ENCODE assay signal across 12 mouse cellular contexts in genomic region chr10:59784731-59785685, GRCm38 (mm10).
DNase-seq lines count a peak whose midpoint lies in the region; ATAC-seq lines count a peak whose summit lies in the region.
"Had no signal": no experiment of that assay in that cellular context is flagged by ENCODE, and none has a peak within 500 bp of the region (broad histone marks: within the 10 kb centered on the region; RNA-seq: fewer than 3 reads in every experiment).

No protein-coding gene starts in this region.

- H3K27ac ChIP-seq in limb, embryonic 11.5 days (replicated peaks; ENCODE audit: low read depth, low read length): no peak overlapping the region
- H3K27ac ChIP-seq in forebrain, embryonic 11.5 days (ENCODE audit: low read depth, low read length): no peak overlapping the region
- H3K27ac ChIP-seq: midbrain, embryonic 12.5 days had no signal

- 45% methylated on average over 18 of the region's 18 CpGs for WGBS in limb, embryonic 11.5 days
- WGBS in forebrain, embryonic 11.5 days: 75% methylated on average over 18 of the region's 18 CpGs

- ATAC-seq in cerebellum, adult (ENCODE audit: insufficient number of reproducible peaks, low FRiP score, low TSS enrichment): peak; percentile 95
- ATAC-seq in limb, embryonic 11.5 days (ENCODE audit: insufficient number of reproducible peaks, low FRiP score, low TSS enrichment, low read depth): no peak
- ATAC-seq in forebrain, embryonic 11.5 days (replicated peaks; ENCODE audit: low FRiP score): no peak
- ATAC-seq: intestine, postnatal 0 days had no signal

- peaks cover 10% of the 10 kb centered on the region for H3K4me1 ChIP-seq in limb, embryonic 11.5 days (ENCODE audit: control insufficient read depth, insufficient read depth, low read length)
- peaks cover 2% of the 10 kb centered on the region for H3K4me1 ChIP-seq in forebrain, embryonic 11.5 days (replicated peaks; ENCODE audit: control insufficient read depth, insufficient read depth, low read length)

- H3K9me3 ChIP-seq in limb, embryonic 11.5 days (ENCODE audit: control insufficient read depth, low read length): no peaks in the 10 kb centered on the region
- no peaks in the 10 kb centered on the region for H3K9me3 ChIP-seq in forebrain, embryonic 11.5 days (ENCODE audit: control insufficient read depth, low read length)
- H3K9me3 ChIP-seq: midbrain, embryonic 12.5 days had no signal

- H3K36me3 ChIP-seq in limb, embryonic 11.5 days (ENCODE audit: control insufficient read depth, insufficient read depth, low read length): no peaks in the 10 kb centered on the region; the same call in 1 of the 2 replicates
- H3K36me3 ChIP-seq in forebrain, embryonic 11.5 days (ENCODE audit: control insufficient read depth, insufficient read depth, low read length): no peaks in the 10 kb centered on the region; the same call in 1 of the 2 replicates

- no peak for DNase-seq in cerebellum, postnatal 4 days (ENCODE audit: low spot score in 2 of 2)
- peak; percentile 27 for DNase-seq in kidney, postnatal 14 days
- DNase-seq in kidney, adult 8-10 months: no peak
- peak; percentile 91 for DNase-seq in cerebellum, adult 9-11 months
- peak; percentile 28 for DNase-seq in limb, embryonic 11.5 days (ENCODE audit: low spot score)
- DNase-seq in right cerebral cortex, adult 2 months (ENCODE audit: low spot score in 2 of 2): no peak
- DNase-seq in forebrain, embryonic 11.5 days (ENCODE audit: low spot score): no peak
- DNase-seq: B cell, adult 2 months had no signal

- H3K4me2 ChIP-seq in limb, embryonic 11.5 days (ENCODE audit: low read depth, severe bottlenecking): no peak overlapping the region
- H3K4me2 ChIP-seq in forebrain, embryonic 11.5 days (ENCODE audit: low read depth, low read length, severe bottlenecking): no peak overlapping the region
- H3K4me2 ChIP-seq: liver, embryonic 11.5 days; midbrain, embryonic 12.5 days had no signal

- H3K9ac ChIP-seq in limb, embryonic 11.5 days (ENCODE audit: low read length): no peak overlapping the region
- H3K9ac ChIP-seq in forebrain, embryonic 11.5 days (ENCODE audit: low read length): no peak overlapping the region
- H3K9ac ChIP-seq: midbrain, embryonic 12.5 days had no signal

- H3K4me3 ChIP-seq in limb, embryonic 11.5 days (ENCODE audit: low read depth, low read length): no peak overlapping the region
- no peak overlapping the region for H3K4me3 ChIP-seq in forebrain, embryonic 11.5 days (ENCODE audit: low read depth, low read length)
- H3K4me3 ChIP-seq: midbrain, embryonic 12.5 days had no signal

- no peaks in the 10 kb centered on the region for H3K27me3 ChIP-seq in limb, embryonic 11.5 days (ENCODE audit: control insufficient read depth, insufficient read depth, low read length)
- H3K27me3 ChIP-seq in forebrain, embryonic 11.5 days (ENCODE audit: control insufficient read depth, insufficient read depth, low read length): no peaks in the 10 kb centered on the region
- H3K27me3 ChIP-seq: midbrain, embryonic 12.5 days had no signal

Comparison
In these comparisons a context has a peak if more than half of its experiments do, and no peak if none do; other contexts are left out.
1. DNase-seq: peak in kidney, postnatal 14 days (single experiment), cerebellum, adult 9-11 months (single experiment) and limb, embryonic 11.5 days (single experiment); none in cerebellum, postnatal 4 days (0 of 2), kidney, adult 8-10 months (0 of 2), right cerebral cortex, adult 2 months (0 of 2) and forebrain, embryonic 11.5 days (single experiment).